Mouse (Mus musculus): ENCODE results near the gene Gm20708.
"Not testable (repeated sequence)": the region's sequence is repeated elsewhere in the genome, so short reads cannot be mapped to it uniquely, and the experiment has no call there.

The Gm20708 gene

DNA sequence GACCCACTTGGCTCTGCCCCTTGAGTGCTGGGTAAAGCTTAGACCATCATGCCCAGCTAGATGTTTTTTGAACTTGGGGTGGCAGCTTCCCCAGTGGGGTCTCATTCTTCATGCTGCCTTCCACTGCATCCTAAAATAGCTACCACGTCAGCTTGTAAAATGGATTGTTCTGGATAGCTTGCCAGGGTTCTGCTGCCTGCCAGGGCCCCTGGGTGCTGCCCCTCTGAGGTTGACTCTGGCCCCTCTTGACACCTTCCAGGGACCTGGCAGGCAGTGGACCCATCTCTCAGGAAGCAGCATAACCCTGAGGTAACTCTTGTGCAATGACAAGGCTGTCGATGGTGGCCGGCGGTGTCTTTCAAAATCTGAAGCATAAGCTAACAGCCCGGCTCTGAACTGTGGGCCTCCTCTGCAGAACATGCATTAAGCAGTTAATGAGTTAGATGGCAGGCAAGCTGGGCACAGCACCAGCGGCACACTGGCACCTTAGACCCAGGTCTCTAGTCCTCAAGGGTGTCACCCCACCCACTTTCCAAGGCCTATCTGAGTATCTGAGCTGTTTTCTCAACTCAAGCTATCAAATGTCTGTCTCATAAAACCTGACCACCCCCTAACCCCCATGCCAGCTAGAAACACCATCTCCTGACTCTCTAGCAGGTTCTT is 5.4 kb downstream of the Gm20708 start:
- no peak for DNase-seq

DNA sequence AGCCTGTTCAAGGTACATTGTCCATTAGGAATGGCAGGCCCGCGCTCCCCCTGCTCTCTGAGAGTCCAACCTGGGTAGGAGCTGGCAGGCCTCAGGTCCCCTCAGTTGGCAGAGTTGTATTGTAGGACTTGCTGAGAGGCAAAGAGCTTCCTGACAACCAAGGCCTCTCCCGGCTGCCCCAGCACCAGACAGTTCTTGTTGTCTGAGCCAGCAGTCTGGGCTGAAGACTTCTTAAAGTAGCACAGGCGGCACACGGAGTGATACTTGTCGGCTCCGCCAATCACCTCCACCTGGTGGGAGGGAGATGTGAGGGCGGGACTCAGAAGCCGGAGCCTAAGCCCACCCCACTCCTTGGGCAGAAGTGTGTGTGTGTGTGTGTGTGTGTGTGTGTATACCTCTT is 6.4 kb downstream of the Gm20708 start:
- not testable (repeated sequence) for DNase-seq

DNA sequence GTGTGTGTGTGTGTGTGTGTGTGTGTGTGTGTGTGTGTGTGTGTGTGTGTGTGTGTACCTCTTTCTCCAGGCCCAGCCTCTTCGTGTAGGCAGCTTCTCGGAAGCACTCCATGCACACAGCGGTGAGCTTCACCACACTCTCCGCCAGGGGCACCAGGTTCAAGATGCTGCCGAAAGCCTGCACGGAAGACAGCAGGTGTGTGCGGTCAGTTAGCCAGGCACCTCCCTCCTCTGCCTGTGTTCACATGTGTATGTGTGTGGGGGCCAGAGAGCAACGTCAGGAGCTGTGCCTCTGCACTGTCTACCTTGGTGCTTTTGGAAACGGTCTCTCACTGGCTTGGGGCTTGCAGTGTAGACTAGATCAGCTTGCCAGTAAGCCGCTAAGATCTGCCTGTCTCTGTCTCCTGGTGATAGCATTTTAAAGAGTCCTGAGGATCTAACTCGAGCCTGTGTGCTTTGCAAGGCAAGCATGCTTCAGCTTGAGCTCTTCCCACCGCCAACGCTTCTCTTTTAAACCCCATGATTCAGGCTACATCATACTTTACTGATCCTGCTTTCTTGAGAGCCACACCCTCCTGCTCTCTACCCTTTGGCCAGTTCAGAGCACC is 7.0 kb downstream of the Gm20708 start:
- DNase-seq, result no peak

DNA sequence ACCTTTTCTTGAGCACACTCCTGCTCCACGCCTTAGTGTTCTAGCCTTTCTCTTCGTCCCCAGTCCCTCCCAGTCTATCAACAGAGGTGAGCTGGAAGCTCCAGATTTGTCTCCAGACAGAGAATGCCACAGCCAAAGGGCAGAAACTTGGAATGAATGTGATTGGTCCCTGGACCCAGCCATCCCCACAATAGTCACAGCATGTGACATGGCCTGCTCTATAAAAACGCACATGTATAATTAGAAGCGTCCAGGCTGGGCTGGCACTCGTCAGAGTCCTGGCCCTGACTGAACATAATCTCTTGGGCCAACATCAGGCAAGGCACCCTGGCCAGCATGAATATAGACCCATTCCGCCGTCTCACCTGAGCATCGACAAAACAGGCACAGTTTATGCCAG is 9.6 kb downstream of the Gm20708 start:
- DNase-seq, result no peak

DNA sequence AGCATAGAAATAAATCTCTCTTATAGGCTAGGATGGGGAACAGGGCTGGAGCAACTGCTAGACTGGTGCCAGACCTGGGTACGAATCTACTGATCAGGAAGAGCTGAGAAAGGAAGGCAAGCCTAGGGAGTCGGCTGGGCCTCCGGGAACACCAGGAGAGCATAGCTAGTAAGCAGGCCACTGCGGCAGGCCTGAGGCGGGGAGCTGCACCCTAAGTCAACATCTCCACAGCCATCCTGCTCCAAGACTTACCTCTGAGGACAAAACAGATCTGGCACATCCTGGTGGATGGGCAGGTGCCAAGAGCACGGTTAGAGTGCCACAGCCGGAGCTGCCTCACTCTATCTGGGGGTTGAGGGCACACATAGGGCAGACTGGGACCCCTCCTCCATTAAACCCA is 10.7 kb downstream of the Gm20708 start:
- DNase-seq, result no peak

DNA sequence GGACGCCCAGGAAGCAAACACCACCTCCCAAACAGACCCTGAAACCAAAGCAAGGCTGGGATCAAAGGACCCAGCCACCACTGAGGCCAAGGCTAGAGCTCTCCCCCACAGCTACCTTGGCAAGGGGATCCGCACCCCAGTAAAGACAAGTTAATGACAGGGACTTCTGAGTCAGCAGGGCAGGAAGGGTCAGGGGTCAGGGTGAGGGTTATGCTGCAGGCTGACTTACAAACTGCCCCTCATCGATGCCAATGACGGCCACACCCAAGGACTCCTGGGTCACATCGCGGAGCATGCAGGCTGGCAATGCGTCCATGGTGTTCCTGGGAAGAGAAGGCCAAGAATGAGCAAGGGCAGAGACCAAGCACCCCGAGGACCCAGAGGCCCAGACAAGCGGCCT is 12.4 kb downstream of the Gm20708 start:
- DNase-seq, result no peak

DNA sequence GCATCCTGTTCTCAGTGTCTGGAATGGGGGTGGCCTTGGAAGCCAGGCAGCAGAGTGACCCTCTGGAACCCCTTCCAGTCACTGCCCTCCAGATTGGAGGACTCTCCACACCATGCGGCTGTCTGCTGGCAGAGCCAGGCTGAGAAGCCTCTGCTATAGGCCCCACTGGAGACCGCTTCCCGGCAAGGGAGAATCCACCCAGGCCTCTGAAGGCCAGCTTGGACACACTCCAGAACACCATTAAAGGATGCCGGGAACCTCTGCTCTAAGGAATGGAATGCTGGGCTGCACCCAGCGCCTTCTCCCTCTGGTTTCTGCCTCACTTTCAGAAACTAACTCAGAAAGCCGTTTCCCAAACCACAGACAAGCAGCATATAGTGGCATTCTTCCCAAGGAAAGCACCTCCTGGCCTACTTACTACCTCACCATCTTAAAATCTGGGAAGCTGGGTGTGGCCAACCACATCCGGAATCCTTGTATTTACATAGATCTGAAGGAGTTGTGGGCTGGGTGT is 13.3 kb downstream of the Gm20708 start:
- DNase-seq, result no peak

DNA sequence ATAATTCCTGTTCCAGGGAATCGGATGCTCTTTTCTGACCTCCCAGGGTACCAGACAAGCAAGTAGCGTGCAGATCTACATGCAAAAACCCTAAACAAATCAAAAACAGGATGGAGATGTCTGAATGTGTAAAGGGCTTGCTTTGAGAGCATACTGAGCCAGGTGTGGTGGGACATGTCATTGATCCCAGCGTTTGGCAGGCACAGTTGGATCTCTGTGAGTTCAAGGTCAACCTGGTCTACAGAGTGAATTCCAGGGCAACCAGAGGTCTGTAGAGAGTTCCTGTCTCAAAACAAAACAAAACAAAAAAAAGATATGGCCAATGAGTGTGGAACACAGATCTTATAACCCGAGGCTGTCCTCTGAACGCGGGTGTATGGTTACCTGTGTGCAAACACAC is 13.9 kb downstream of the Gm20708 start:
- no peak for DNase-seq

DNA sequence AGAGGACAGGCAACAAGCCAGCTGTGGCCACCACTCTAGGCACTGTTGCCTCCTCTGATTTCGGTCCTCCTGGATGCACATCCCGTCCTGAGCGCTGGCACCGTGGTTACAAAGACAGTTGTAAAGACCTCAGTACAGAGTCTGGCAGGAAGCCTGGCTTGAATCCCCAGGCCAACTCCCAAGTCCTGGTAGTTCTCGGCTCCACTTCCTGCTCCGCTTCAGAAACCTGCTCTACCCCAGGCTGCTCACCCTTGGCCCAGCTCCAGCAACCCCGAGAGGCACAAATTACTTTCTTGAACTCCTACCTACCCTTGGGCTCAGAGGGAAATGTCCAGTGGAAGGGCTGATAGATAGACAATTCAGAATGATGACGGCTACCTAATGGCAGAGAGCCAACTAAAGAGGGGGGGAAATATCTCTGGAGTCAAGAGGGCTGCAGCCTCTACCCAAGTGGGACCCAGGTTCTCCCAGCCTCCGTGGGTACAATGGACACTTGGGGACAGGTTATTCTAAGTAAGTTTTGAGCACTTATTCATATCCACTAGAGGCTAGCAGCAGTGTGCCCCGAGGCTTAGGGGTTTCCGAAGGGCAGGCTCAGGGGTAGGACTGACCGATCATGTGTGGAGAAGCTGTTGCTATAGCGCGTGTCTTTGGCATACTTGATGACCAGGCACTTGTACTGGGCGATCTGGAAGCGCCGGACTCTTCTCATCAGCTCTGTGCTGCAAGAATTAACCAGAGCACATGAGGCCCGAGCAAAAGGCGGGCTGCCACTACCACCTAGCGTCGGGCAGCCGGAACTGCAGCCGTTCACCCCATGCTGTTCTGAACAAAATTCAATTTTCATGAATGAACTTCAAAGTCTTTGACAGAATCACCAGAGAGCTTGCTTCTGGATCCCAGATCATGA is 14.8 kb downstream of the Gm20708 start:
- DNase-seq, result peak; percentile 78 to 85

DNA sequence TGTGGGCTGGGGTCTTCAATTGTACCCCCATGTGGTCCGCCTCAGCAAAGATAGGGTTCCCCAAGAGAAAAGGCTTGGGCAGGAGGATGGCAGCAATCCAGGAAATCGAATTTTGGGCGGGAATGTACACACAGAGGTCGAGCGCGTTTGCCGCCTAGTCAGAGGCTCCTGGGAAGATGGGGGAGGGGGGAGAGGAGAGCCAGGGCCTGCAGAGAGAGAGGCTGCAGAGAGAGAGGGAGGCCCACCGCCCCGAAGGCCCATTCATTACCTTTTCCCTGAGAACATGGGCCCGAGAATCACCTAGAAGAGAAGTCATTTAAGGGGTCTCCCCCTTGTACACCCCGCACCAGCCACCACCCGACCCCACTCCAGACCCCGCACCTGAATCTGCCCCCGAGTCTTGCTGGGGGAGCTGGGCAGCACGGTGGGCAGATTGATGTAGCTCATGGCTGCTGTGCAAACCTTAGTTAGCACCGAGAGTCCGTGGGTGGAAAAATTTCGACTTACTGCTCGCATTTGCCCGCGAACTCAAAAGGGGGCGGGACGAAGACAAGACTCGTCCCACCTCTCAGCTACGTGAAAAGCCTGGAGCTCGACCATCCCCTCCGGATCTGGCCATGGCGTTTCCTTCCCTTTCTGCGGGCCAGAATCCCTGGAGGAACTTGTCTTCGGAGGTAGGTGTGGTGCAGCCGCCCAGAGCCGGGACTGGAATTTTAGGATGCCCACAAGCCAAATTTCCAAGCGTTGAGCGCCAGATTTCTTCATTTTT is 16.0 kb downstream of the Gm20708 start, which contains the start of the genes Afmid and Tk1:
TSS of gene Afmid (plus strand) at position 592 of the 769 bp plus-strand sequence.
TSS of gene Tk1 (minus strand) at position 760 of the 769 bp plus-strand sequence.
- peak; percentile 82 to 85 for DNase-seq

DNA sequence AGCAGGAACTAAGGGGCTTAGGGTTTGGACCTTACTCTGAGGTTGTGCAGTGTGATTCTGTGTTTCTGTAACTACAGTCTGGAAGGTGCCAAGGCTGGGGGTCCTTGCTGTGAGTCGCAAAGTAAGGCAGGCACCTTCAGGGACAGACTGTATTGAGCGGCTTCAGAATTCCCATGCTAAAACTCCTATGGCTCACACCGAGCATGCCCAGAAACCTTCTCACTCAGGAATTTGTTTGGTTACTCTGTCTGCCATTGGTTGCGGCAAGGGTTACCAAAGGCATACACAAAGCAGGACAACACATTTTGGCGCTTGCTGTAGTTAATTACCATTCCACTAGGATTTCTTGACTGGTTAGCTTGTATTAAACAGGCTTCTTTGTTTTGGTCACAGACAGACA is 16.7 kb downstream of the Gm20708 start:
- DNase-seq, result no peak

DNA sequence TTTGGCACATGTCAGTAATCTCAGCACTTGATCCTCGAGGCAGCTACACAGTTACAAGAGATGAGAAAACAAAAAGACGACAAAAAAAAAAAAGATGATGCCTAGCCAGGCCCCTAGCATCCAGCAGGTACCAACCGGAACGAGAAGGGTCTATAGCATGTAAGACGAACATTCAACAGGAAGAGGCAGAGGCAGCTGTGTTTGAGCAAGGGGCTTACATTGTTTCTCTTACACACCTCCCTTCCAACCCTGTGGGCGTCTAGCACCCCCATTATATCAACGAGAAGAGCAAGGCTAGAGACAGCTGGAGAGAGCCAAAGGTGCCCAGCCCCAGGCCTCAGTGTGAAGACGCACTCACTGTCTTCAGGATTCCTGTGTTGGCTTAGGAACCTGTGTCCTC is 17.4 kb downstream of the Gm20708 start:
- DNase-seq, result no peak

DNA sequence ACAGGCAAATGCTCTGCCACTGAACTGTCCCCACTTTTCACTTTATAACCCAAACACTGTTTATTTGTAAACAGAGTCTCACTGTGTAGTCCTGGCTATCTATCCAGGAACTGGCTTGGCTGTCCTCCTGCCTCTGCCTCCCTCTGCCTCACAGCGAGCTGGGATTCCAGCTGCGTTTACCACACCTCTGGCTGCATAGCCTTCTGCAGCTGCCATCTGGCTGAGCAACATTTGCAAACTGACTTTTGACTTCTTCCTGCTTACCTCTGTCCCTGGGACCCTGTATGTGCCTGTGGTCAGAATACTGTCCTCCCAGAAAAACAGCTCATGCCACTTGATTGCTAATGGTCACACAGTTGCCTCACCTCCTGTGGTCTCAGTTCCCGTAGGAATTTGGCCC is 17.9 kb downstream of the Gm20708 start:
- DNase-seq, result no peak

DNA sequence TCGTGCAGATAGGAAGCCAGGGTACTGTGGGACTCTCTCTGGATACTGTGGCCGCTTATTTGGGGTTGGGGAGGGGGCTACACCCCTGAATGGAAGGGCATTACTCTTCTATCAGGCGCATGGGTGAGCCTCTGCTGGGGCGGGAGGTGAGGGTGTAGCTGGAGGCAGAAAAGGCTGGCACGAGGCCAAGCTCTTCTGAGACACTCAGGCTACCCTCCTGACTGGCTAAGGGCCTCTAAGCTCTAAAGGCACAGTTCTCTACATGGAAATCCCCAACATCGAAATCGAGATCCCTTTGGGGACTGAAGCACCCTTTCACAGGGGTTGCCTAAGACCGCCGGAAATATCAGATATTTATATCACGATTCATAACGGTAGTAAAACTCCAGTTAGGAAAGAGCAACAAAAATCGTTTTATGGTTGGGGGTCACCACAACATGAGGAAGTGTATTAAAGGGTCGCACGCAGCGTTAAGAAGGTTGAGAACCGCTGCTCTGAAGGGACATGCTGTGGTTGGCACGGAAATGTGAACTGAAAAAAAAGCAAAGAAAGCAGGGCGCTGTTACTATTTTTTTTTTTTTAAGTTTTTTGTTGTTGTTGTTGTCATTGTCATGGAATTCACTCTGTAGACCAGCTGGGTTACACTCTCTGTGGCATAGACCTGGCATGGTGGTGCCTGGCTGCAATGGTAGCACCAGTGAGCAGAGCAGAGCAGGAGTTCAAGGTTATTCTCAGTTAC is 18.9 kb downstream of the Gm20708 start:
- DNase-seq, result no peak

DNA sequence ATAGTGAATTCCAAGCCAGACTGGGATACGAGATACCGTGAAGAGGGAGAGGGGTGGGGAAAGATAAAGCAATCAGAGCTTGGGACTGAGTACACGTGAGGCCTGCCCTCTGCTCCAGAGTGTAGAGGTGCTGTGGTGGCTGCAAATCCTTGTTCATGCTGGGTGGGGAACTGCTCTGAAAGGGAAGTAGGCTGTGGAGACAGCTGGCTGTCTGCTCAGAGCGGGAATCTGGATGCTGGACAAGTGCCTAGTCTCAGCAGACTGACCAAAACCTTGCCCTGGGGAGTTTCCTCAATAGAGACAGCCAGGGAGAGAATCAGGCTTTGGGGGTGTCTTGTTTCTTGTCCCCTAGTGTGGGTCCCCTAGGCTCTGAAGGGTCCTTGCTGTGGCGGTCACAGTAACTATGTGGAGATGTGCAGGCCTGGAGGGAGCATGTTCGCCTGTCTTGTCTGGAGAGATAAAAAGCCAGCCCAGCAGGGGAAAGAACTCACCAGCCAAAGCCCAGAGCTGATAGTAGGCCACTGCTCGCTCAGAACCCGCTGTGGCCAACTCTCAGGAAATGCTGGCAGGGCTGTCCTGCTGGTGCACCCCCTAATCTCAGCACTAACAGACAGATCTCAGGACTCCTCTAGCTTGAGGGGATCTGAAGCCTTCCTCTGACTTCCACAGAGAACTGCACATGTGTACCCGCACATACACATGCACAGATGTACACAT is 19.6 kb downstream of the Gm20708 start:
- peak in 1 of 2 experiments; percentile 64 for DNase-seq

DNA sequence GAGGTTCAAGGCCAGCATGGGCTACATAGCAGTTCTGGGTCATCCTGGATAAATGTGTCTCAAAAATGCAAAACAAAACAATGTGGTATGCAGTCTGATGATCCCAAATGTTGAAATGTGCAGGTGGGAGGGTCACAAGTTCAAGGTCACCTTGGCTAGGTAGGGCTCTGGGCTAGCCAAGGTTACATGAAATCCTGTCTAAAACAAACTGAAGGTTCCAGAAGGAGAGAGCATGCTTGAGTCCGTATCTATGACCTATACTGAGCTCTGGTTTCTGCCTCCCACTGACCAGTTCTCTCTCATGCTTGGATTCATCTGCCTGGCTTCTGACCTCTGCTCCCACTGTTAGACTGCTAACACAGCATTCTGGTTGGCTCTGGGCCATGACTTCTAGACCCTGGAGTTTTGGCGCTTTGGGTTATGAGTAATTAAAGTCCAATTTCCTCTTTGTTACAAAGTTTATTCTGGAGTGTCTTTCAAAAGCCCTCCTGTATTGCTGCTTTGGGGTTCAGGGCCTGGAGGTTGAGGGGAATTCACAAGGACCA is 20.3 kb downstream of the Gm20708 start:
- DNase-seq, result peak; percentile 92 to 94

DNA sequence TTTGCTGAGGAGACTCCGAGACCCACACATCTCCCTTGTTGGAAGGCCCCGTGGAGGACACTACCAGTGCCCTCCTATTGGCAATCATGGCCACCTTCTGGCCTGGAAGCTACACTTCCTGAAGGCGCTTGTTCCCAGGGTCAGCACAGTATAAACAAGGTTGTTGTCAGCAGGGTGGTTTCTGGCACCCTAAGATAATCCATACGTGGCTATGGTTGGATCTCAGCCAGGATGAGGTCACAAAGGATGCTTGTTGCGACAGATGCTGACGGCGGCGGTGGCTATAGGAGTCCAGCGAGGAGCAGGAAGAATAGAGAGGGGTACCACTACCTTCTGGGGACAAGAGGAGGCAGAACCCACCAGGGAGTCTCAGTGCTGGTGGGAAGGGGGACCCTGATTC is 20.9 kb downstream of the Gm20708 start:
- no peak for DNase-seq

DNA sequence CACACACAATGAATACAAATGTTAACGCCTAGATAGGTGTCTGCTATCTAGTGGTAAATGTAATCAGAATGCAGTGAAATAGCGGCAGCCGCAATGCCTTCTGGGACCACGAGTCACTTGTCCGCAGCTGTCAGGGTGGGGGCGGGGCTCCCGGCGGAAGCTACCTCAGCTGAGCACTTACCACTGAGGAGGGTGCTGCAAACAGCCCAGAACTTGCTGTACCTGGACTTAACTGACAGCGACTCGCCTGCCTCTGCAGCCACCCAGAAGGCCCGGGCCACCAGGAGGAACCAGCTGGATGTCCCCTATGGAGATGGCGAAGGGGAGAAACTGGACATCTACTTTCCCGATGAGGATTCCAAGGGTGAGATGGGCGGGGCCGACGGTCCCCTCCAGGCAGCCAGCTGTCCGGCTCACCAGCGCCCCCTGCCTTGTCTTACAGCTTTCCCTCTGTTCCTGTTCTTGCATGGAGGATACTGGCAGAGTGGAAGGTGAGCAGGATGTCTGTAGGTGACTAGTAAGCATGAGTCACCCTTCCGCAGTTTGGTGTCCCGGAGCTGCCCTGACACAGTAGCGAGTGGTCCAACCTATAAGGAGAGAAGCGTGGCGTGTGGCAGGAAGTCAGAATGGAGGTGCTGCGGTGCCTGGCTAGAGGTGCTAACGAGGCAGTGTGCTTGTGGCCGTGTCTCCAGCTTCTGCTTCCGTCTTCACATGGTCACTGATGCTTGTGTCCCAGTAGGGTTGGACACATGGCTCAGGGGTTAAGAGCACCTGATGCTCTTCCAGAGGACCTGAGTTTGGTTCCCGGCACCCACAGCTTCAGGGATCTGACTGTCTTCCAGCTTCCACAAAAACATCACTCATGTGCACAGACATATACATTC is 22.9 kb downstream of the Gm20708 start:
- peak; percentile 57 to 80 for DNase-seq

DNA sequence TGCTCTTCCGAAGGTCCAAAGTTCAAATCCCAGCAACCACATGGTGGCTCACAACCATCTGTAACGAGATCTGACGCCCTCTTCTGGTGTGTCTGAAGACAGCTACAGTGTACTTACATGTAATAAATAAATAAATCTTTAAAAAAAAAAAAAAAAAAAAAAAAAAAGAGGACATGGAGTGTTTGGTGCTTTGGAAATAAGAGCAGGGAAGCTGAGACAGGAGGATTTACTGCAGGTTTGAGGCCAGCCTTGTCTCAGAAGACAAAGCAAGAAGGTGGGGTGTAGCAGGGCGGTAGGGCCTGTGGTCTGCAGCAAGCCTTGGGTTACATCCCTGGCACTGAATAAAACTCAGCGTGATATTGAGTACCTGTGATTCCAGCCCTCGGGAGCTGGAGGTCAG is 24.0 kb downstream of the Gm20708 start:
- not testable (repeated sequence) for DNase-seq

DNA sequence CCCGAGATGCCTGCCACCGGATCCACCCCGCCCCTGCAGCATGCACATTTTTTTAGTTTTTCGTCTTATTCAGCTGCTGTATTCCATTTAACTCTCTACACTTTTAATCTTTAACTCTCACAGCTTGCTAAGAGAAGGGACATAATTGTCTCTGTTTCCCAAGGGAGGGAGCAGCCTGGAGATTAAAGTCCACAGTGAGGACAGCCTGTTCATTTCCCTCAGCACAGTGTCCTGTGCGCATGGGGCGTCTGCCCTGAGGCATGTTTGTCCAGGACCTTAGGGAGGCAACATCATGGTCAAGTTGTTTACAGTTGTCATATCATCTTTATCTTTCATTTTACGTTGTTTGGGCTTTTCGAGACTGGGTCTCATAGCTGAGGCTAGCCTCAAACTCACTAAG is 24.6 kb downstream of the Gm20708 start:
- DNase-seq, result peak; percentile 81 to 85
